Mouse (Mus musculus) MEL (cell line): ENCODE measurements around the gene Pbxip1.

Experiments used
- CHD1 ChIP-seq: IDR thresholded peaks from 2 replicates; pipeline ENCODE4 v1.6.1; 2012; ENCODE audit warnings: low read depth, mild to moderate bottlenecking, inconsistent platforms, low read length, improper control_type of control experiment
- CTCF ChIP-seq, 3 experiments: IDR thresholded peaks in 2 of 3; conservative IDR thresholded peaks in 1 of 3; 2 replicates each; pipeline ENCODE4 v1.5.1; 2011 to 2012; ENCODE audit warnings: low read length in 3 of 3, low read depth in 2 of 3, mild to moderate bottlenecking in 2 of 3, improper control_type of control experiment in 1 of 3, inconsistent platforms in 1 of 3, mixed read lengths in 1 of 3, moderate library complexity in 1 of 3; ENCODE audit not compliant: control insufficient read depth in 1 of 3, insufficient read depth in 1 of 3, poor library complexity in 1 of 3, severe bottlenecking in 1 of 3
- ETS1 ChIP-seq: IDR thresholded peaks from 2 replicates; pipeline ENCODE4 v1.6.1; 2012; ENCODE audit warnings: low read depth, mild to moderate bottlenecking, inconsistent platforms, low read length, improper control_type of control experiment, moderate library complexity
- KAT2A ChIP-seq: conservative IDR thresholded peaks from 2 replicates; pipeline ENCODE4 v1.6.1; 2012; ENCODE audit warnings: low read depth, low read length, improper control_type of control experiment, inconsistent platforms
- MXI1 ChIP-seq: IDR thresholded peaks from 2 replicates; pipeline ENCODE4 v1.6.1; 2011; ENCODE audit warnings: mild to moderate bottlenecking, low read depth, low read length, improper control_type of control experiment
- SMC3 ChIP-seq: IDR thresholded peaks from 2 replicates; pipeline ENCODE4 v1.6.1; 2011; ENCODE audit warnings: low read depth, low read length, improper control_type of control experiment
- TBP ChIP-seq: IDR thresholded peaks from 2 replicates; pipeline ENCODE4 v1.8.0; 2011; ENCODE audit warnings: low read depth, low read length, improper control_type of control experiment
- ZMIZ1 ChIP-seq: IDR thresholded peaks from 2 replicates; pipeline ENCODE4 v1.6.1; 2012; ENCODE audit warnings: low read depth, mild to moderate bottlenecking, inconsistent platforms, low read length, improper control_type of control experiment, moderate library complexity

DNA sequence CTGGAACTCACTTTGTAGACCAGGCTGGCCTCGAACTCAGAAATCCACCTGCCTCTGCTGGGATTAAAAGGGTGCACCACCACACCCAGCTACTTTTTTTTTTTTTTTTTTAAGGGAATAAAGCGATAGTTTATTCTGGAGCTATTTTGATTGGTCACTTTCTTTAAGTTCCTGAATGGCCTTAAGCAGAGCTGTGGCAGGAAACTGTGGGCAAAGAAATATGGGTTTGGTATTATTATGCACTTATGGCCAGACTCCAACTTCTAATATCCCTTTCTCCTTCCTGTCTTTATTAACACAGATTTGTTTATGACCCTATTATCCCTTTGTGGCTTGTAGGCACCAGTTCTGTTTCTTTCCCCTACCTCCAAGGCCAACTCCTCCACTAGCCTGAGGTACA lies 16.1 kb upstream of the Pbxip1 start:
- no peak for TF ChIP-seq CTCF (IDR thresholded peaks at IDR 0.05 in 2 of 3, conservative IDR thresholded peaks at IDR 0.05 in 1 of 3; ENCODE audit: control insufficient read depth in 1 of 3, insufficient read depth in 1 of 3, low read depth in 2 of 3, low read length in 3 of 3, poor library complexity in 1 of 3, severe bottlenecking in 1 of 3)
- no peak for TF ChIP-seq ETS1
- no peak for TF ChIP-seq CHD1
- no peak for TF ChIP-seq SMC3
- TF ChIP-seq KAT2A = no peak
- no peak for TF ChIP-seq MXI1
- no peak for TF ChIP-seq ZMIZ1
- no peak for TF ChIP-seq TBP
